Mouse (Mus musculus) left cerebral cortex, adult 18-20 months (tissue): ENCODE measurements around the gene Vav1. TPM values are rescaled to one million over a fixed set of nuclear protein-coding genes. Genes with fewer than 3 reads are reported as not detected.

Experiments
- DNase-seq, 2 experiments: peaks; one replicate each; pipeline ENCODE4 v3.0.0; 2021 to 2022; ENCODE audit warnings: low spot score in 2 of 2, mixed read lengths in 1 of 2
- total RNA-seq, 2 experiments: library from RNA; stranded (reverse); gene quantifications; 2 replicates each; pipeline ENCODE4 v1.2.3; 2021

Vav1 gene
- total RNA-seq, 2 experiments from 2014 or later, result 2.9 to 3.1 TPM

DNA sequence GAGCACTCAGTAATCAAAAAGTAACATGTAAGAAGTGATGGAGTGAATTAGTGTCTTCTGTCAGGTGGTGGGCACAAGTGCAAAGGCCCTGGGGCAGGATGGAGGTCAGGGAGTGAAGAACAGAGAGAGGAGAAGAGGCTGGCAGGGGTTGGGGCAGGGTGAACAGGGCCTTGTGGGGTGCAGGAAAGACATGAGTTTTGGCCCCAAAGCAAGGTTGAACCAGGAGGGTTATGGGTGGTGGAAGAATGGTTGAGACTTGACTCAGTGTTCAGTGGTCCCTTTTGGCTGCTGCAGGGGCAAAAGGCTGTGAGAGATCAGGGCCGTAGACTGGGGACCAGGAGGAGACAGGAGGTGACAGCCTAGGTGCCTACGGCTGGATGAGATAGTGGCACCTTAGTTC, 363 bp upstream of the Vav1 start:
- no peak for DNase-seq

DNA sequence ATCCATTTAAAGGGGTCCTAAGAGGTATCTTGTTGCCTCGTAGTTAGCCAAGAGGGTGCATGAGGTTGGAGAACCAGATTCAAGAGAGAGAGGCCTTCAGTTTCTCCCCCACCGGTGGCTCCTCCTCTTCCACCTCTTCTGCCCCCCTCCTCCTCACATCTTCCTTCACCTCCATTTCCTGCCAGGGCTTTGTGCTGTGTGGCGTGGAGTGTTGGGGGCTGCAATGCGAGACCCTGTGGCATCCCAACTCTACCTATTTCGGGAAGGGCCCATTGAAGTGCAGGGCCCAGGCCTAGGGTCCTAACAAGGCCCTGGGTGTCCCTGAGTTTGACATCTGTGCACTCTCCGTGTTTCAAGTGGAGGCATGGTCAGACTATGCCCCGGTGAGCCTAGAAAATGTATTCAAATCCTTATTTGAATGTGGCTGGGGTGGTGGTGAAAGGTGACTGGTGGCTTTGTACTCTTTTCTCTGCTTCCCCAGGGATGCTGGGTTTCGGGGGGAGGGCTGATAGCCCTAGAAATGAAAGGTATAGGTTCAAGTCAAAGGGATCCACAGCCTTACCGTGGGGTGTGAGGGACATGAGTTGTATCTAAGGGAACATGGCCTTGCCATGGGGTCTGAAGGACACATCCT, 808 bp downstream of the Vav1 start:
- DNase-seq, result no peak

DNA sequence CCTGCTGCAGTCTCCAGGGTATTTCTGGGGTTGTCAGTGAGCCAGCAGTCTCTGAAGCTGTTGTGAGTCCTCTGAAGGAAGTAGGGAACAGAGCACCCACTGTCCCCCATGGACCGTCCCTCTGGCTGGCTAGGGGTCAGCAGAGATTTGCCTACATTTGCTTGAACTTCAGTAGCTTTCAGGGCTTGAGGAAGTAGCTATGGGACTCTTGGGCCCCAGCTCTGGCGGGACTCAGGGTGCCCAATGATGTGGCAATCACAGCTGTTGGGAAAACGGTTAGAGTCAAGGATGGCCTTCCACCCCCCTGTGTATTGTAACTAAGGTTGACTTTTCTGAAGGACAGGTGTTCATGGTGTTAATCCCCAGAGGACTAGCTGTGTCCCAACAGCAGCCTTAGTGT, 1.5 kb downstream of the Vav1 start:
- no peak for DNase-seq

DNA sequence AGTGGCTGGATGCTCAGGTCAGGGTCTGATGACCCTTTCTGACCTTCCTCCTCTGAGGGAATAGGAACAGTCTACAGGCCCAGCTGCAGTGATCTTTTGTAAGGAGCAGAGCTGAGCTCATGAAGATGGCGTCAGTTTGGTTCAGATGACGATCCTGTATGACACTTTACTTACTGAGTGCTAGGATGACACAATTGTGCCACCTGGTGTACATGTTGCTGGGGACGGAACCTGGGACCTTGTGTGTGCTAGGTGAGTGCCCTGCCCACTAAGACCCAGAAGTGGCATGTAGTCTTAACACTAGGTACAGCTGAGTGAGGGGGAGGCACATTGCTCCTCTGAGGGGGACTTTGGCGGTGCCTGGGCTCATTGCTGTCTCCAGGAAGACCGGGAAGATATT, 5.0 kb downstream of the Vav1 start:
- no peak for DNase-seq

DNA sequence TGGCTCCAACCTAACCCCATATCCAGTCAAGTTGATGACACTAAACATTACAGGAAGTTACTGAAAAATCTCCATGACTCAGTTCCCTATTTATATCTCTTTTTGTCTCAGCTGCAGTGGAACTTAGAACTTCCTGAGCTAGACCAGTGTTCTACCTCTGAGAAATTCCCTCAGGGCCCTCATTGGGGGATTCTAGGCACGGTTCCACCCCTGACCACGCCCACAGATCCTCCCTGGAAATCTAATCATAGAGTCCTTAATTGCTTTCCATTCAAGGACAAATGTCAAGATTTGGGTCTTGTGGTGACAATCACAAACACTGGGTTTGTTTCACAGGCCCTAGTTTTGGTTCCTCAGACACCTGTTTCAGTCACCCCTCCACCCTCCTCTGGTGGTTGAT, 6.2 kb downstream of the Vav1 start:
- DNase-seq, result no peak

DNA sequence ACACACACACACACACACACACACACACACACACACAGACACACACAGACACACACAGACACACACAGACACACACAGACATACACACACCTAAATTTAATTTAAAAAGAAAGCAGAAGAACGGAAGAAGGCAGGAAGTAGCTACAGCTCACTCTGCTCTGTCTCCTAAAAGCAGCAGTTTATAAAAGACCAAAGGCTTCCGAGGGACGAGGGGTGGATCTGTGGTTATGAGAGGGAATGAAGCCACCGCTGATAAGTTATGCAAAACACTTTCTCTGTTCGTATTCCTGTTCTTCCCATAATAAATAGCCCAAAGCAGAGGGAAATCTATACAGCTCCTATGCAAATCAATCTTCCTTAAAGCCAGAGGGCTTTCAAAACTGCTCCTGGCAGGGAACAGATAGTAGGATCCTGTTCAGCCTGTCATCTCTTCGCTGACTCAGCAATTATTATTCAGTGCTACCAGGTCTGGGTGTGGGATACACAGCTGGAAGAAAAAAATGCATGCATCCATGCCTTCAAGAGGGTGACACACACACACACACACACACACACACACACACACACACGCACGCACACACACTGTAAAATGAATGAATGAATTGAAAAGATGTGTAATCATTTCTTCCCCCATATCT, 7.9 kb downstream of the Vav1 start:
- DNase-seq, result no peak

DNA sequence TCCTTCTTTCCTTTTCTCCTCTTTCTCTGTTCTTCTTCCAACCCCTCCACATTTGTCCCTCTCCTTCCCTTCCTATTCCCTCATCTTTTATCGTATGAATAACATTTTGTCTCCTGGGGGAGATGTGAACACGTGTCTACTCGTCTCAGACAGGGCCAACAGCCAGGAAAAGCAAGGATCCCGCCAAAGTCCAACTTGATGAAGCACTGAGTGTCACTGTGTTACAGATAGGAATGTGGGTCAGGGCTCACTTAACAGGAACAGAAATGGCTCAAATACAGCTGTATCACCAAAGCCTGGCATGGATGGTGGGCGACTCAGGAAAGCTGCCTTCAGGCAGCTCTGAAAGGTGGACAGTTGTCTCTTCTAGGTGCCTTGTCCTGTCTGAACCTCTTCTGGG, 10.4 kb downstream of the Vav1 start:
- DNase-seq, result no peak

DNA sequence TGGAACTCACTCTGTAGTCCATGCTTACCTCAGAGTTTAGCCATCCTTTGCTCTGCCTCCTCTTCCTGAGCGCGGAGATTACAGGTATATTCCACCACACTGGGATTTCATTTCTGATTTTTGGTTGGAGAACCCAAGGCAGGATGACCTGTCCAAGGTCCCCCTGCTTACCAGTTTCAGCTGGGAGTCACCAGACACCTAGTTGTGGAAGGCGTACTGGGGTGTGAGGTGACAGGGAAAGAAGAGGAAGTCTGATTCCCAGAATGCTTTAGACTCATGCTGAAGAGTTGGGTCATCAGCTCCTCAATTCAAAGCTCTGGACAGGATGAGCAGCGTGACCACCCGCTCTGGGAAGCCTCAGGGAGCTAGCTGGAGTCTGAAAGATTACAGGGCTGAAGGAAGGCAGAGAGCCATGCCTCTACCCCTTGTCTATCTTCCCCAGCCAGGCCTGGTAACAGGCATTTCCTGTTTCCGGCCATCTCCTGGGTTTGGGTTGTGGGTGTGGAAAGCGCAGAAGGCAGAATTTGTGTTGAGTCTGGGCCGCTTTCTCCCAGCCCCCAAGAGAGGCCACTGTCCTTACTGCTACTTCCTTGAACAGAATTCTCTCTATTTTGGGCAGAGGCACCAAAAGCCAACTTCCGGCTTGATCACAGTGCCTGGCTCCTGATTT, 11.2 kb downstream of the Vav1 start:
- DNase-seq, result no peak

DNA sequence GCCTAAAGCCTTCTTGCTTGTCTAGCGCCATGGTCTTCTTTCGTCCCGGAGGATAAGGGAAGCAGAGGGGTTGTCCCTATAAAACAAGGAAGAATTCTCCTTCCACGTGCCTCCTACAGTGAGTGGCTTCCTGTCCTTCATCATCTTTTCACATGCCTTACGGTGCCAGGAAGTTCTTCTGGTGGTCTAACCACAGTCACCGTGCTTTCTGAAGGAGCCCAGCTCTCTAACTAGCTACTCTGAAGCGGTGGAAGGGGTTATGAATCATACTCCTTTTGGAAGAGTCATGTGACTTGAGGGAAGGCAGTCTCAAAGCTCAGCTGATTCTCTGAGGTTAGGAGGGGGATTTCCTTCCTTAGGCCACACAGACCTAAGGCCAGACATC, 11.8 kb downstream of the Vav1 start:
- DNase-seq, result no peak

DNA sequence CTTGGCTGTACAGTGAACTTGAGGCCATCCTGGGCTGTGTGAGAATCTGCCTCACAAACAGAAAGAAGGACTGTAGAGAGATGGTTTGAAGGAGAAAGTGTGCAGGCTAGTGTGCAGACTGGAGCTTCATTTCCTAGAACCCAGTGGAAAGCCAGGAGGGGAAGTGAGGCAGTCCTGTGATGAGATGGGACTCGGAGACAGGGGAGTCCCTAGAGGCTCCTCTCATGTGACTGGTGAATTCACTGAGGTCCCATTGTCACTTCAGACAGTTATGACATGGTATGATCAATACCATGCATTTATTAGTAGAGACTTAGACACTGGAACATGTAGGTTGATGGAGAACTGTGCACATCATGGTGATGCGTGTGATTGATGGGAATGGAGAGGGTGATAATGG, 13.4 kb downstream of the Vav1 start:
- no peak for DNase-seq

DNA sequence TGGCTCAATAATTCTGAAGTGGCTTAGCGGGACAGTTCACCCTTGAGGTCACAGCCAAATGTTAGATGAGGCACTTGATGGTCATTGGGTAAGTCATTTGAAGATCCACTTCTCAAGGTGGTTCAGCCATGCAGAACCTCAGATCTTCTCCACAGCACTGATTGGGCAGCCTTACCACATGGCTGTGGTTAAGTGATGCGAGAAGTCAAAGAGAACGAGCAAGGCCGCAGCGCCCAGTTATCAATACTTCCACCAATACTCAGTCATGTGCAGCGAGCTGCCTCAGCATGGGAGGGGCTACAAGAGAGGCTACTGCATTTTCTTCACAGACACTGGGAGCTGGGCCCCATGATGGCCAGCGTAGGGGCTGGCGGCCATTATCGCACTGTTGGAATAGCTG, 14.1 kb downstream of the Vav1 start:
- no peak for DNase-seq

DNA sequence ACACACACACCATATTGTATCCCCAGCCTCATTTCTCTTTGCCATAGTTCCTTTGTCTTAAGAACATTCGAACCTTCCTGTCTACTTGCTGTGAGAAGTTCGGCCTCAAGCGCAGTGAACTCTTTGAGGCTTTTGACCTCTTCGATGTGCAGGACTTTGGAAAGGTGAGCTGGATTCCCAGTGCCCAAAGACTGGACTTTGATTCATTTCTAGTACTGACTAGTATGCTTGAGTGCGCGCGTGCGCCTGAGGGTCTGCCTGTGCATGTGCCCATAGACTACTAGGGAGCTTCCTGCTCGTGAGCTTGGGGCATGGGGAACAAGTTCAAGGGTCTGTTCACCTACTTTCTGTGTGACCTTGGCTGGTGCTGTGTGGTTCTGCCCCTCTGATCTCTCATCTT, 17.0 kb downstream of the Vav1 start:
- no peak for DNase-seq

DNA sequence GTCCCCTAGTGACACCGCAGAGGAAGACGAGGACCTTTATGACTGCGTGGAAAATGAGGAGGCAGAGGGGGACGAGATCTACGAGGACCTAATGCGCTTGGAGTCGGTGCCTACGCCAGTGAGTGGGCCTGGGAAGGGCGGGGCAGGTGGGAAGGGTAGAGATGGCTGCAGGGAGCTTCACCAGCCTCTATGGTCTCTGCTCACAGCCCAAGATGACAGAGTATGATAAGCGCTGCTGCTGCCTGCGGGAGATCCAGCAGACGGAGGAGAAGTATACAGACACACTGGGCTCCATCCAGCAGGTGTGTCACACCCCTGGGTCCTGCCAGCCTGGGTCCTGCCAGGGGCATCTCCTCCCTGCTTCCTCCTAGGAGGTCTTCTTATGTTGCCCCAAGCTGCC, 18.1 kb downstream of the Vav1 start:
- DNase-seq, result no peak

DNA sequence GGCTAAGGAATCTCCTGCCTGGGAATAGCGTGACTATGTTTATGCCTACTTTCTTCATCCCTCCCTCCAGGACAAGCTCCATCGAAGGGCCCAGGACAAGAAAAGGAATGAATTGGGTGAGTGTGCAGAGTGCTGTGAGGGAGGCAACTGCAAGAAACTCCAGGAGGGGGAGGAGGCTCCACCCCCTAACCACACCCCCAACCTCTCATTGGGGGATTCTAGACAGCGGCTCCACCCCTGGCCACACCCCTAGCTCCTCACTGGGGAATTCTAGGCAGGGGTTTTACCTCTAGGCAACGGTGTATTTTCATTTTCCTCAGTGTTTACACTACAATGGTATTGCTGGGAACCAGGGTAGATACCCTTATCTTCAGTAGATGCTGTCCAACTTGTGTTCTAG, 26.7 kb downstream of the Vav1 start:
- DNase-seq, result no peak

DNA sequence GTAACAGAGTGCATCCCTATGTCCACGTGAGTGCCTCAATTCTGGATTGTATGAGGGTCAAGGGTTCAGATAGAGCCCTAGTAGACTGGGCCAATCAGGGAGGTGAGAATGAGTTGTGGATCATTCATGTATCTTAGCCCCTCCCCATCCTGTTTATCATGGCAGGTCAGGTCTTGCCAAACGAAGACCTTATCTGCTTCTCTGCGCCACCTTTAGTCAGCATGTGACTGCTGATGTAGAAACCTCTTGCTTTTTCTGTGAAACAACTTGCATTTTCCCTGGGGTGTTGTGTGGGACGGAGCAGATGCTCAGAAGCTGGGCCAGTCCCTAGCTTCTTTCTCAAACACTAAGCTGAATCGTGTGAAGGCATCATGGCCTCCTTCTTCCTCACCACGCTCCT, 28.2 kb downstream of the Vav1 start:
- DNase-seq, result peak in 1 of 2 experiments; percentile 9

DNA sequence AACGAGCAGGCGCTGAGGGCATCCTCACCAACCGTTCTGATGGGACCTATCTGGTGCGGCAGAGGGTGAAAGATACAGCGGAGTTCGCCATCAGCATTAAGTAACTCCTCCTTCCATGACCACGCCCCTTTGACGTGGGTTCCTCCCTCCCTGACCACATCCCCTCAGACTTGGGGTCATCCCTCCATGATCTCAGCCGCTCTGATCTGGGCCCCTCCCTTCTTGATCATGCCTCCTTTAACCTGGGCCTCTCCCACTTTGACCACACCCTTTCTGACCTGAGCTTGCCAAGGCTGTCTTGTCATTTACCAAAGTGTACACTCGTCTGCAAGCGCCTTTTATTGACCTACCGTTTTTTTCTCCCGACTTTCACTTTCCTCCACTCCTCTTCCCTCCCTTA, 32.9 kb downstream of the Vav1 start:
- DNase-seq, result no peak

DNA sequence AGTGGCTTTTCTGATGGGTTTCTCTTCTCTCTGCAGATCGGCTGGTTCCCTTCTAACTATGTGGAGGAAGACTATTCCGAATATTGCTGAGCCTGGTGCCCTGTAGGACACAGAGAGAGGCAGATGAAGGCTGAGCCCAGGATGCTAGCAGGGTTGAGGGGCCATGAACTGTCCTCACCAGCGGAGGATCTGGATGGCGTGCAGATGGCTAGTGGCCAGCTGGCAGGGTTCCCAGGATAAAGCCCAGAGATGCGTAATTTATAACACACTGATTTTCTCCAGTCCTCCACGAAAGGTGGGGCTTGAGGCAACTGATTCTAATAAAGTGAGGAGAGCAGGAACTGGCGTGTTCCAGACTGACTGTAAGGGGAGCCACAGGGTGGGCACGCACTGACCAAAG, 48.7 kb downstream of the Vav1 start:
- no peak for DNase-seq

DNA sequence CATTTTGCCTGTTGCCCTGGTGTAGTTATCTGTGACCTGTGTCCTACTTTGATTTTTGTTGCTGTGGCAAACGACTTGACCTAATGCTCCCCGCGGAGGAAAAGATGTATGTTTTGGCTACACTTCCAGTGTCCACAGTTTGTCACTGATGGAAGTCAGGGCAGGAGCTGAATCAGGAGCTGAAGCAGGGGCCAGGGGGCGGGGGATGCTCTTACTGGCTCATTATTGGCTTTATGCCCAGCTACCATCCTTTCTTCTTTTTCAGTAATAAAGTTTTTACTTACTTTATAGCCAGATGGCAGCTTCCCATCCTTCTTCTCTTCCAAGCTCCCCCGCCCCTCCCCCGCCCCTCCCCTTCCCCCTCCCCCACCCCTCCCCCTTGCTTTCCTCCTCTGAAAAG, 50.0 kb downstream of the Vav1 start:
- DNase-seq, result no peak

DNA sequence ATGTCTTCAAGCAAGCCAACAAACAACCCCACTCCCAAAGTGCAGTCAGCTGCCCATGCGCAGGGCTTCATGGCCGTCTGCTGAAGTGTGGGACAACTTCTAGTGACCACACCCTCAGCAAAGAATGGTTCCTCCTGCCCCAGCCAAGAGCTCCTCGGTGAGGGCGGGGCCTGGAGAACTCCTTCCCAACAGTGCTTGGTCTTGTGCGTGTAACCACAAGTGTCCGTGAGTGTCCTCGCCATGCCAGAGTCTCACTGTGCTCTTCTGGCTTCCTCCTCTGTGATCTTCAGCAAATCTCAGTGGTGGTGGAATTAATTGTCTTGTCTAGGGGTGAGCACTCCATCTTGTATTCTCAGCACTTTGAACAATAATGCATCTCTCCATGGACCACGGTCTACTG, 52.1 kb downstream of the Vav1 start:
- no peak for DNase-seq

DNA sequence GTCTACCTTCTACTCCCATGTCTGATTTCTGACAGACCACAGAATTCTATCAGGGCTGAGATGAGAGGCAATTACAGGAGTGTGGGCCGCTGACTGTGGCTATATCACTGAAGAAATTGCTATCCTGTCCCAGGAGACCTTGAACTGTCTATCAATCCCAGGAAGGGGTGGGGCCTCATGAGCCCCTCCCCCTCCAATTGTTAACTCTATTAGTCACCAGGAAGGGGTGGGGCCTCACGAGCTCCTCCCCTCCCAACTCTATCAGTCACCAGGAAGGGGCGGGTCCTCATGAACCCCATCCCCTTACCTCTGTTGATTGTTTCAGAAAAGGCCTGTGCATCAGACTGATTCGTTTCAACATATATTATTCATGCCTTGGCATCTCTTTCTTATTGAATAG, 53.3 kb downstream of the Vav1 start:
- DNase-seq, result no peak

DNA sequence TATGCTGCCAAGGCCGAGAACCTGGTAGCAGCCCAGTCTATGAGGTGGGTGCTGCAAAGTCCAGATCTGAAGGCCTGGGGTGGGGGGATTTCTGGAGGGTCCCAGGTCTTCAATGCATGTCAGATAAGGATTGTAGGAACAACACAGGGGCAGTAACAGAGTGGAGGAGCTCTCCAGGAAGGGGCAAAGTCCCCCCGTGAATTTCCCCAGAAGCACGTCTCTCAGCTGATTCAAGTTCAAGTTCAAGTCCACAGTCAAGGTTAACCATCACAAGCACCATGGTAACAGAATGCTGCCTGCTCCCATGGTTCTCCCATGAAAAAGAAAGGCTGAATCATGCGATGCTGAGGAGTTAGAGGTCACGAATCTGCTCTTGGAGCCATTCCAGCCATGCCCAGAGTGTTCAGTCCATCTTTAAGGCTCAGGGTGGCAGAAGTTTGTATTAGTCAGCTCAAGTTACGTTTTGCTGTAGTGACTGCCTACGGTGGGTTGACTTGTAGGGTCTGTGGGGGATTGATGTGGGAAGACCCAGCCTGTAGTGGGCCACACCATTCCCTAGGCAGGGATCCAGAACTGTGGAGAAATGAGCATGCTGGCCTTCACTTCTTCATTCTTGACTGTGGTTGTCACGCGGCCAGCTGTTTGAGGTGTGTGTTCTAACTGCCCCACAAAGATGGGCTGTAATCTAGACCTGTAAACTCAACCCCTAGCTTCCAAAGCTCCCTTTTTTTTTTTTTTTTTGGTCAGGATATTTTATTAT, 55.3 kb downstream of the Vav1 start:
- DNase-seq, result no peak

DNA sequence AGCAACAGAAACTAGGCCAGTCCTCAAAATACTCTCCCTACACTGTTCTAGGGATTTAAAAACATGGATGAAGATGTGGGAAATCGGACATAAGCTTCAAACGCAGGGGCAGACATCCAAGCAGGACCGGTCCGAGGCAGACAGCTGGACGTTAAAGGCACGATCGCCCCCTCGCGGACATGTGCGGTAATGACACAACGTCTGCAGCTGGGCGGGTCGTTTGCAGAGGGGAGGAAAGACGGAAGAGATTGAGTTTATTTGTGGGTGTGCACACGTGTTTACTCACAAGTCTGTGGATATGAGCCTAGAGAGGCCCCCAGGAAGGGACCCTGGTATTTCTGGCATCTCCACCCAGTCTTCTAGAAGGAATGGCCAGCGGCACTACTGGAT, 55.9 kb downstream of the Vav1 start:
- peak; percentile 78 to 88 for DNase-seq
